Mouse (Mus musculus) lung, embryonic 14.5 days (tissue): ENCODE measurements at regions not wholly inside any gene's neighbourhood (a gene's known extent, or its start where the extent isn't known, plus 50 kb on each side); places are given as distances from the start of the nearest gene placed in this dataset.
A peak's percentile ranks its signal among the peaks of the same experiment; 100 is the strongest.

Experiments used
- ATAC-seq: fragments of 200-750 bp; cut with Nextera tagmentation; 2 replicates; pipeline ENCODE4 v1.8.0; 2017; ENCODE audit warnings: mild to moderate bottlenecking, moderate TSS enrichment, moderate library complexity; ENCODE audit not compliant: insufficient read depth
- DNase-seq: peaks from one replicate; pipeline ENCODE4 v3.0.0-alpha.2; 2015
- H3K27ac ChIP-seq: fragments of 300-500 bp; sonication (generic); 2 replicates; pipeline ENCODE4 v1.5.1; 2014; ENCODE audit warnings: low read depth, mild to moderate bottlenecking, moderate library complexity
- H3K27me3 ChIP-seq: fragments of 300-500 bp; sonication (generic); 2 replicates; pipeline ENCODE4 v1.6.1; 2014; ENCODE audit warnings: low read length, control low read depth; ENCODE audit not compliant: insufficient read depth
- H3K36me3 ChIP-seq: fragments of 300-500 bp; sonication (generic); 2 replicates; pipeline ENCODE4 v1.6.1; 2014; ENCODE audit warnings: control low read depth; ENCODE audit not compliant: insufficient read depth
- H3K4me1 ChIP-seq: fragments of 300-500 bp; sonication (generic); 2 replicates; pipeline ENCODE4 v1.6.1; 2014; ENCODE audit warnings: antibody characterized with exemption, control low read depth; ENCODE audit not compliant: insufficient read depth
- H3K4me2 ChIP-seq: fragments of 300-500 bp; sonication (generic); 2 replicates; pipeline ENCODE4 v1.6.1; 2014; ENCODE audit warnings: mild to moderate bottlenecking
- H3K4me3 ChIP-seq: fragments of 300-500 bp; sonication (generic); 2 replicates; pipeline ENCODE4 v1.5.1; 2014; ENCODE audit warnings: low read depth, low read length
- H3K9ac ChIP-seq: fragments of 300-500 bp; sonication (generic); 2 replicates; pipeline ENCODE4 v1.6.1; 2014
- H3K9me3 ChIP-seq: fragments of 300-500 bp; sonication (generic); 2 replicates; pipeline ENCODE4 v1.6.1; 2016; ENCODE audit warnings: low read depth, low read length, control low read depth
- CTCF ChIP-seq: IDR thresholded peaks from 2 replicates; pipeline ENCODE4 v1.5.1; 2016; ENCODE audit warnings: antibody characterized with exemption, low read depth
- WGBS: fragments of 180-500 bp; shearing (Covaris S2); extraction: QIAGEN DNeasy Blood & Tissue Kit; methylation state at CpG from one replicate; pipeline ENCODE4 v1.1.7; 2014; 5-methylcytosine and 5-hydroxymethylcytosine counted together

DNA sequence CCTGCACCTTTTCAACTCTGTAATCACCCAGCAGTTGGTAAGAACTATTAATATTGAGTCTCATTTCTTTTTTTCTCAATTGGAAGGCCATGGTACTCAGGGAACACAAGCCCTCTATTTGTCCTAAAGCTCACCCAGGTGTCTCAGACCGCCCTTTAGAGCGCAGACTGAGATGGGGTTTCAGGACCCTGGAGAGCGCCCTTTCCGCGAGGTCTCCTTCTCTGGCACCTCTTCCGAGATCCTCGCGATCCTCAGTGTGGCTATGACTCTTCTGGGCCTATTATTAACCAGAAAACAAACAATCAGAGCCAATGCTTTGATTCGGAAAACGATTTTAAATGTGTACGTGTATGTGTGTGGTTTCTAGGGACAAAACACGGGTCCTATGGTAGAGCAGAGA, 201.0 kb downstream of the Suds3 start:
- 34% methylated on average over 12 of the region's 12 CpGs for whole genome bisulfite sequencing
- no peak overlapping the region for H3K27ac ChIP-seq

DNA sequence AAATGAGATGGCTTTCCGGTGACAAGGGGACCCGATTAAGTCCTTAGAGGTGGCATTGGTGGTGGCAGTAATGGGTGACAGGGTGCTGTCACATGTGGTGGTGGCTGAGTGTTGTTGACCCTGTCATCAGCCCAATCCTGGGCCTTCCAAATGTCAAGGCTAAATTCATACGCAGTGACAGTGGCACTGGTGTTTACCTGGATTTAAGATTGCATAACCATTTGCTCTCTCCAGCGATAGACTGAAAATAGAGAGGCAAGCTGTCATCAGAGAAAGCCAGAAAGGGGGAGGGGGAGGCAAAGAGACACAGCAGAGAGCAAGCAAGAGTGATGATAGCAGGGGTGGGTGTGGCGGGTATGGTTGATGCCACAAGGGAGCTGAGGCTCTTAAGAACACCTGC, 215.1 kb downstream of the Suds3 start:
- no peaks in the 10 kb centered on the region for H3K9me3 ChIP-seq
- DNase-seq (no peak), ATAC-seq (no peak)
- no peak overlapping the region for H3K9ac ChIP-seq
- no peaks in the 10 kb centered on the region for H3K4me1 ChIP-seq
- no peak for TF ChIP-seq CTCF
- no peak overlapping the region for H3K4me3 ChIP-seq
- WGBS: 77% methylated on average over 5 of the region's 5 CpGs
- no peak overlapping the region for H3K4me2 ChIP-seq
- no peaks in the 10 kb centered on the region for H3K36me3 ChIP-seq
- H3K27ac ChIP-seq: no peak overlapping the region
- no peaks in the 10 kb centered on the region for H3K27me3 ChIP-seq

More for the DNA sequence above, 201.0 kb downstream of the Suds3 start:
- Histone ChIP-seq H3K36me3 (no peaks in the 10 kb centered on the region), H3K4me1 (no peaks in the 10 kb centered on the region), H3K9me3 (no peaks in the 10 kb centered on the region), H3K27me3 (no peaks in the 10 kb centered on the region), H3K4me3 (no peak overlapping the region), H3K9ac (no peak overlapping the region), H3K4me2 (no peak overlapping the region)
- ATAC-seq (no peak), DNase-seq (peak; percentile 67)
- TF ChIP-seq CTCF: no peak

DNA sequence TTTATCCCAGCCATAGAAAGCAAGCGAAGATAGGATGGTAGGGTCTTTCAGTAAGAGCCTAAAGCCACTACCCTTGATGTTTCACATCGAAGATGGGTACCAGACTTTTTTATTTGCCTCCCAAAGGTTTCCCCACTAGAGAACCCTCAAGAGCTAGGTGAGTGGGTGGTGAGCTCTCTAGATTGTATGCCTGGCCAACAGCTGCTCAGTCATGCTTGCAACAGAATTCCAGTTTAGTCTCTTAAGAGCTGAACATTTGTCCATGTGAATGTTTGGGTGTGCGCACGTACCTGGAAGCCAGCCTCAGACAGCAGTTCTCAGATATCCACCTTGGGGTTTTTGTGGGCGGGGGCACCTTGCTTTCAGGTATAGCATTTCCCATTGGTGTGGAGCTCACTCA, 218.5 kb downstream of the Suds3 start:
- Histone ChIP-seq H3K36me3 (no peaks in the 10 kb centered on the region), H3K9me3 (no peaks in the 10 kb centered on the region), H3K4me2 (no peak overlapping the region), H3K27me3 (no peaks in the 10 kb centered on the region), H3K27ac (no peak overlapping the region), H3K4me1 (no peaks in the 10 kb centered on the region), H3K4me3 (no peak overlapping the region), H3K9ac (no peak overlapping the region)
- DNase-seq (no peak), ATAC-seq (no peak)
- TF ChIP-seq CTCF: no peak
- WGBS: 77% methylated on average over 5 of the region's 5 CpGs

DNA sequence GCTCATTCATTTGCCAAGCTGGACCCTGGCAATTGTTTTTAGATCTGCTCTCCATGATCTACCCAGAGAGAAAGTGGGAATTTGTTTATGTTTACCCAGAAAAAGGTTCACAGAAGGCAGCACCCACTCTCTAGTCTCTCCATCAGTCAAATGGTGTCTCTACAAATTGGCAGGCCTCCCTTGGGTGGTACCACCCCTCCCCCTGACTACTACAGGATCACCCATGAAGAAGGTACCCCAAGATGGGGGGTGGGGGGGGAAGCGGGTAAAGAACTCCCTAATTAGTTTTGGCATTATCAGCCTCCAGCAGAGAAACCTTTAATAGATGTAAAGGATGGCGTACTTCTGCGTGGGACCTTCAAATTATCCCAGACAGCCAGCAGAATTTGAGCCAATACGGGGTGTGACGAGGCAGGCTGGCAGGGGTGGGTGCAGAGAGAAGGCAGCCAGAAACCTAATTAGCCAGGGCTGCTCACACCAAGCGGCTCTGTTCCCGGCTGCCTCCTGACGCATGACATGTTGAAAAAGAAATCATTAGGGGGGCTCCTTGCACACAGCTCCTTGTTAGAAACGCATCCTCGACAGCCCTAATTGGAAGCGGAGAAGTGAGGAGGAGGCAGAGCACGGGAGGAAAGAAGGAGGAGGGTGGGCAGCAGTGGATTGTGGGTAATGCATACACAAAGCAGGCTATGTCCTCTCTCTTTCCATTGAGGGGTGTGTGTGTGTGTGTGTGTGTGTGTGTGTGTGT, 220.7 kb downstream of the Suds3 start:
- no peaks in the 10 kb centered on the region for H3K9me3 ChIP-seq
- H3K36me3 ChIP-seq: no peaks in the 10 kb centered on the region
- no peaks in the 10 kb centered on the region for H3K27me3 ChIP-seq
- no peak for ATAC-seq
- DNase-seq: no peak
- no peak overlapping the region for H3K4me3 ChIP-seq
- H3K4me2 ChIP-seq: no peak overlapping the region
- H3K4me1 ChIP-seq: no peaks in the 10 kb centered on the region
- no peak for TF ChIP-seq CTCF
- H3K9ac ChIP-seq: no peak overlapping the region
- 73% methylated on average over 12 of the region's 12 CpGs for WGBS
- no peak overlapping the region for H3K27ac ChIP-seq

DNA sequence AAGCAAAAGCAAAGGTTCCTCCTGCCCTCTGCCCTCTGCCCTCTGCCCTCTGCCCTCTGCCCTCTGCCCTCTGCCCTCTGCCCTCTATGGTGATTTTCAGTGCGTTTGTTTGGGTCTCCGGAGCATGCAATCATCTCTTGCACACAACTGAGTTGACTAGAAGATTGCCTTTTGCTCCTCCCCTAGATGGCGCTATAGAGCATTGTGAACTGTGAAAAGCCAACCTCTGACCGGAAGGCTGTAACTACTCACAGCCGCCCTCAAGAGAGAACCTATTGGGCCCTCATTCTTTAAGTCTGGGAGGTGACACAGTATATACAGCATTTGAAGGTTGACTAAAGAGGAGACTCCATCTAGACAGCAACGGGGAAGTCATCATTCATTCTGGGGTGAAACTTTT, 221.3 kb downstream of the Suds3 start:
- DNase-seq (no peak), ATAC-seq (no peak)
- H3K4me1 ChIP-seq: no peaks in the 10 kb centered on the region
- no peaks in the 10 kb centered on the region for H3K36me3 ChIP-seq
- no peak overlapping the region for H3K4me2 ChIP-seq
- peak; percentile 15; the same call in 1 of the 2 replicates for TF ChIP-seq CTCF
- no peaks in the 10 kb centered on the region for H3K9me3 ChIP-seq
- no peaks in the 10 kb centered on the region for H3K27me3 ChIP-seq
- H3K9ac ChIP-seq: no peak overlapping the region
- 83% methylated on average over 6 of the region's 6 CpGs for WGBS
- H3K27ac ChIP-seq: no peak overlapping the region
- H3K4me3 ChIP-seq: no peak overlapping the region

DNA sequence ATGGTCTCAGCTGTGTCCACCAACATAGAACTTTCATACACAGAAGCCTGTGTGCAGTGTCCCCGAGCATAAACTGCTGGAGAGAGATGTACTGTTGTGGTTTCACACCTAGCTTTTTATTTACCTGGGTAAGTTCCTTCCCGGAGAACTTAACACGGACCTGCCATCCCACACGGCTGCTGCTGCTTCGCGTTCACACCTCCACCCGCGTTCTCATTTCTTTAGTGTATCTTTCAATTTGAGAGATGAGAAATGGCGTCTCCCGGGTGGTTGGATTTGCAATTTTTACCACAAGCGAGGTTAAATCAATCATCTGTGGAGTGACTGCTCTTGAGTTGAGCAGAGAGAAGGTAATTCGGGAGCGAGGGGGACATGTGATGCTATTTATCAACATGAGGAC, 223.0 kb downstream of the Suds3 start:
- WGBS: 68% methylated on average over 13 of the region's 13 CpGs
- Histone ChIP-seq H3K27me3 (no peaks in the 10 kb centered on the region), H3K4me1 (no peaks in the 10 kb centered on the region), H3K4me2 (no peak overlapping the region), H3K9ac (no peak overlapping the region), H3K9me3 (no peaks in the 10 kb centered on the region), H3K27ac (no peak overlapping the region), H3K36me3 (no peaks in the 10 kb centered on the region), H3K4me3 (no peak overlapping the region)
- no peak for ATAC-seq
- no peak for DNase-seq
- TF ChIP-seq CTCF: no peak

DNA sequence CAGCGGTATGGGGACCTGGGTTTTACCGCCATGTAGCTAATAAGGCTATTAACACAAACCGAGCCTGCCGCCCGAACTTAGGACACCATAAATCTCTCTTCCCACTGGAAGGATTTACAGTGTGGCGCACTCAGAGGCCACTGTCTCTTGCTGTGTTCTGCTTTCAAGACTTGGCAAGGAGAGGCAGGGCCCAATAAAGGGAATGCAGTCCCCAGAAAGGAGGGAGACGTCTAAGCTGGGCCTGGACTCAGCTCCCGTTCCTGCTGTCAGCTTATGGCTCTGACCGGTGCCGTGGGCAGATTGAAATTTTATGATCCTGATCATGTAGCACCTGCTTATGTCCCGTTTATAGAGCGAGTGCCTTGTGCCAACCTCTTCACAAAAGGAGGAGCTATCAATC, 226.7 kb downstream of the Suds3 start:
- no peak for ATAC-seq

More for the DNA sequence above, 226.7 kb downstream of the Suds3 start:
- 82% methylated on average over 12 of the region's 12 CpGs for WGBS
- TF ChIP-seq CTCF: no peak
- H3K27me3 ChIP-seq: no peaks in the 10 kb centered on the region
- H3K4me1 ChIP-seq: no peaks in the 10 kb centered on the region
- H3K9ac ChIP-seq: no peak overlapping the region
- H3K36me3 ChIP-seq: no peaks in the 10 kb centered on the region
- no peak overlapping the region for H3K4me3 ChIP-seq
- no peaks in the 10 kb centered on the region; the same call in 1 of the 2 replicates for H3K9me3 ChIP-seq
- no peak overlapping the region for H3K27ac ChIP-seq
- H3K4me2 ChIP-seq: no peak overlapping the region
- DNase-seq: no peak
